Mouse (Mus musculus): ENCODE data around the gene Wdr54. TPM values are rescaled to one million over a fixed set of nuclear protein-coding genes. Genes with fewer than 3 reads are reported as not detected.
A peak's percentile ranks its signal among the peaks of the same experiment; 100 is the strongest.

Wdr54 gene
- polyA plus RNA-seq, 1 experiment = 7.3 TPM

DNA sequence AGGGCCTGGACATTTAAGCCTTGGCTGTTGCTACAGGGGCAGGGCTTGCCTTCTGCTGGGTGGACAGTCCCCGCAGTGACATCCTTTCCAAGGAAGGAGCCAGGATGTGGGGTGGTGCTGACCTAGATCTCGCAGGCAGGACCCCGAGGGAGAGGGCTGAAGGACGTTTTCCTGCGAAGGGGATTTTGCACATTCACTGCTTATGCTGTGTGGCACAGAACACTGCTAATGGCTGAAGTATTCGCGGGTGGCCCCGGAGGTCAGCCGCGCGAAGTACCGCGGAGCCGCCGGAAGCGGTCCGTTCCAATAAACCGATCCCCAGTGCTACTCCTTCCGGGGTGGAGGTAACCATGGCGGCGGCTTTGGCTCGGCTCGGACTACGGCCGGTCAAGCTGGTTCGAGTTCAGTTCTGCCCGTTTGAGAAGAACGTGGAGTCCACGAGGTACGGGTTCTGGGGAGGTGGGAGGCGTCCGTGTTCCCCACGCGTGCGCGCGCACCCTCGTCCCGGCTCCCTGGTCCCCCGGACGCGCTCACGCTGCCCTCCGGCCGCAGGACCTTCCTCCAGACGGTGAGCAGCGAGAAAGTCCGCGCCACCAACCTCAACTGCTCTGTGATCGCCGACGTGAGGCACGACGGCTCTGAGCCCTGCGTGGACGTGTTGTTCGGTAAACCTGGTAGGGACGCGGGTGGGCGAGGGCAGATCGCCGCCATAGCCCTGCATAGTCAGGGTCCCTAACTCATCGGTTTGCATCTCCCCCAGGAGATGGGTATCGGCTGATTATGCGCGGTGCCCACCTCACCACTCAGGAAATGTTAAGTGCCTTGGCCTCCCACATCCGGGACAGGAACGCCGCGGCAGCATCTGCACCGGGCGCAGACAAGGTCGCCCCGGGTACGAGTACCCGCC is 47.2 kb downstream of the Wdr54 start, which contains the start of gene Mrpl53:
Mrpl53 (plus strand) TSS at position 279 of the 907 bp plus-strand sequence.
- no peak within 1 kb of the TSS for H3K27ac ChIP-seq (ENCODE audit: insufficient read depth, low read length)
- no peaks in the 10 kb centered on the region for H3K36me3 ChIP-seq (ENCODE audit: control insufficient read depth, insufficient read depth, low read length, poor library complexity, severe bottlenecking)
- no peaks in the 10 kb centered on the region for H3K4me1 ChIP-seq (ENCODE audit: control insufficient read depth, insufficient read depth, low read length)
- peak within 1 kb of the TSS; percentile 68 for H3K9ac ChIP-seq (ENCODE audit: low read depth, poor library complexity, severe bottlenecking)
- H3K4me3 ChIP-seq (ENCODE audit: low read depth, low read length) = peak within 1 kb of the TSS; percentile 81
- H3K9me3 ChIP-seq (replicated peaks; ENCODE audit: control insufficient read depth, insufficient read depth, low read length, poor library complexity, severe bottlenecking) = no peaks in the 10 kb centered on the region
- TF ChIP-seq CTCF (IDR thresholded peaks at IDR 0.05; ENCODE audit: low read depth, low read length) (no peak), POLR2A (IDR thresholded peaks at IDR 0.05; ENCODE audit: insufficient read depth, low read length) (peak; percentile 47)
- no peaks in the 10 kb centered on the region for H3K27me3 ChIP-seq (ENCODE audit: control insufficient read depth, insufficient read depth, low read length, poor library complexity, severe bottlenecking)

DNA sequence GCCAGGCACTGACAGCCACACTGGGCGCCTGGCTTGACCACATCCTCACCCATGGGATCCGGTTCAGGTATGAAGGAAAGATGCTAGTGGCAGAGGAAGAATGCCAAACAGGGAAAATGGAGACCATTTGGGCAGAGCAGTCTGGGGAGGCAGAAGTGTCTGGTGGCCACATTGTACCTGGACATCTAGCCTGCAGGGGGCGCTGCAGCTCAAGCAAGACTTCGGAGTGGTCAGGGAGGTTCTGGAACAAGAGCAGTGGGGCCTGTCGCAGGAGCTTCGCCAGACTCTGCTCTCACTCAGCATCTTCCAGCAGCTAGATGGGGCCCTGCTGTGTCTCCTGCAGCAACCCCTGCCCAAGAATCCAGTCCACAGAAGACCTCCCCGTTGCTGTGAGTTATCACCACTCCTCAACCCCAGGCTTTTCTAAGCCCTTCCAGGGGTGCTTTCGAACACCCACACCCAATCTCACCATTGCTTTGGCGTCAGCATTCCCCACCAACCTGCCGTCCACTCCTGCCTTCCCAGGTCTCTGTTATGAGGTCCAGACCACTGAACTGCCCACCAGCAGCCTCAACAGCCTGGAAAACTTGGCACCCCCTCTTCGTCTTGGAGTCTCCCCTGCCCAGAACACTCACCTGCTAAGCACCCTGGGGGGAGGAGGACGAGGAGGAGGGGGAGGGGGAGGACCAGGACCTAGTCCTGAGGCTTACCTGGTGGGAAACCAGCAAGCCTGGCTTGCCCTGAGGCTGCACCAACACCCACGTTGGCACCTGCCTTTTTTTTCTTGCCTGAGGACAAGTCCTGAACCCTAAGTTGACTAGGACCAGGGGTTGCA is 48.4 kb downstream of the Wdr54 start:
- no peaks in the 10 kb centered on the region for H3K27me3 ChIP-seq (ENCODE audit: control insufficient read depth, insufficient read depth, low read length, poor library complexity, severe bottlenecking)
- H3K4me3 ChIP-seq (ENCODE audit: low read depth, low read length) = 0 out of 2 replicates have a peak overlapping the region, but pooled peaks have one; percentile 11
- H3K27ac ChIP-seq (ENCODE audit: insufficient read depth, low read length) = no peak overlapping the region
- peak overlapping the region; percentile 68 for H3K9ac ChIP-seq (ENCODE audit: low read depth, poor library complexity, severe bottlenecking)
- H3K36me3 ChIP-seq (ENCODE audit: control insufficient read depth, insufficient read depth, low read length, poor library complexity, severe bottlenecking) = no peaks in the 10 kb centered on the region
- no peaks in the 10 kb centered on the region for H3K4me1 ChIP-seq (ENCODE audit: control insufficient read depth, insufficient read depth, low read length)
- no peak for TF ChIP-seq POLR2A (IDR thresholded peaks at IDR 0.05; ENCODE audit: insufficient read depth, low read length)
- peak; percentile 95 for TF ChIP-seq CTCF (IDR thresholded peaks at IDR 0.05; ENCODE audit: low read depth, low read length)
- H3K9me3 ChIP-seq (replicated peaks; ENCODE audit: control insufficient read depth, insufficient read depth, low read length, poor library complexity, severe bottlenecking) = no peaks in the 10 kb centered on the region

GRCm38 (mm10) chr6:83104158-83104557 is 52.0 kb downstream of the Wdr54 start:
- H3K27me3 ChIP-seq (ENCODE audit: control insufficient read depth, insufficient read depth, low read length, poor library complexity, severe bottlenecking) = no peaks in the 10 kb centered on the region
- no peaks in the 10 kb centered on the region for H3K36me3 ChIP-seq (ENCODE audit: control insufficient read depth, insufficient read depth, low read length, poor library complexity, severe bottlenecking)
- no peak overlapping the region for H3K9ac ChIP-seq (ENCODE audit: low read depth, poor library complexity, severe bottlenecking)
- H3K4me1 ChIP-seq (ENCODE audit: control insufficient read depth, insufficient read depth, low read length) = no peaks in the 10 kb centered on the region
- no peak overlapping the region for H3K27ac ChIP-seq (ENCODE audit: insufficient read depth, low read length)
- TF ChIP-seq CTCF (IDR thresholded peaks at IDR 0.05; ENCODE audit: low read depth, low read length) (no peak), POLR2A (IDR thresholded peaks at IDR 0.05; ENCODE audit: insufficient read depth, low read length) (no peak), EP300 (IDR thresholded peaks at IDR 0.05; ENCODE audit: insufficient read depth, low read depth, low read length) (no peak)
- no peaks in the 10 kb centered on the region for H3K9me3 ChIP-seq (replicated peaks; ENCODE audit: control insufficient read depth, insufficient read depth, low read length, poor library complexity, severe bottlenecking)
- no peak overlapping the region for H3K4me3 ChIP-seq (ENCODE audit: low read depth, low read length)

DNA sequence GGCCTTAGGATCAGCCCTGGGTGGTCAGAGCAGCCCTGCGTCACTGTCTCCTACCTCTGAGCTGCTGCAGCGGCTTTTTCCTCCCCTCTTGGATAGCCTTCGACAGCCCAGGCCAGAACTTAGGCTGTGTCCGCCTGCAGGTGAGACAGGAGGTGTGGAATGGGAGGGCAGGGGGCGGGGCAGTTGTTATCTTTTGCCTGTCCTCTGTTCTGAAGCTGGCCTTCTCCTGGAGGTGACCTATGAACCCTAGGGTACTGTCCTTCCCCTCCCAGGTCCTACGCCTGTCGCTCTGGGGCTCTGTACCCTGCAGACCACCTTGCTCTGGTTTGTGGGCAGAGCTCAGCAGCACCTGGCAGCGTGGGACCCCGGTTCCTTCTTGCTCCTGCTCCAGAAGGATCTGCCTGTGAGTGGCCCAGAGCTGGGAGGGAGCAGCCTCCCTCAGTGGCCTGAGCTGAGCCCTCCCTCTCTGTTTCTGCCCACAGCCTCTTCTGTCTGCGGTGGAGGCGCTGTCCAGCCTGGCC is 53.0 kb downstream of the Wdr54 start:
- Histone ChIP-seq H3K9ac (ENCODE audit: low read depth, poor library complexity, severe bottlenecking) (no peak overlapping the region), H3K27me3 (ENCODE audit: control insufficient read depth, insufficient read depth, low read length, poor library complexity, severe bottlenecking) (no peaks in the 10 kb centered on the region), H3K27ac (ENCODE audit: insufficient read depth, low read length) (no peak overlapping the region), H3K4me3 (ENCODE audit: low read depth, low read length) (no peak overlapping the region), H3K4me1 (ENCODE audit: control insufficient read depth, insufficient read depth, low read length) (no peaks in the 10 kb centered on the region), H3K9me3 (replicated peaks; ENCODE audit: control insufficient read depth, insufficient read depth, low read length, poor library complexity, severe bottlenecking) (no peaks in the 10 kb centered on the region), H3K36me3 (ENCODE audit: control insufficient read depth, insufficient read depth, low read length, poor library complexity, severe bottlenecking) (no peaks in the 10 kb centered on the region)
- TF ChIP-seq EP300 (IDR thresholded peaks at IDR 0.05; ENCODE audit: insufficient read depth, low read depth, low read length) = no peak
- TF ChIP-seq POLR2A (IDR thresholded peaks at IDR 0.05; ENCODE audit: insufficient read depth, low read length) = no peak
- TF ChIP-seq CTCF (IDR thresholded peaks at IDR 0.05; ENCODE audit: low read depth, low read length) = no peak

DNA sequence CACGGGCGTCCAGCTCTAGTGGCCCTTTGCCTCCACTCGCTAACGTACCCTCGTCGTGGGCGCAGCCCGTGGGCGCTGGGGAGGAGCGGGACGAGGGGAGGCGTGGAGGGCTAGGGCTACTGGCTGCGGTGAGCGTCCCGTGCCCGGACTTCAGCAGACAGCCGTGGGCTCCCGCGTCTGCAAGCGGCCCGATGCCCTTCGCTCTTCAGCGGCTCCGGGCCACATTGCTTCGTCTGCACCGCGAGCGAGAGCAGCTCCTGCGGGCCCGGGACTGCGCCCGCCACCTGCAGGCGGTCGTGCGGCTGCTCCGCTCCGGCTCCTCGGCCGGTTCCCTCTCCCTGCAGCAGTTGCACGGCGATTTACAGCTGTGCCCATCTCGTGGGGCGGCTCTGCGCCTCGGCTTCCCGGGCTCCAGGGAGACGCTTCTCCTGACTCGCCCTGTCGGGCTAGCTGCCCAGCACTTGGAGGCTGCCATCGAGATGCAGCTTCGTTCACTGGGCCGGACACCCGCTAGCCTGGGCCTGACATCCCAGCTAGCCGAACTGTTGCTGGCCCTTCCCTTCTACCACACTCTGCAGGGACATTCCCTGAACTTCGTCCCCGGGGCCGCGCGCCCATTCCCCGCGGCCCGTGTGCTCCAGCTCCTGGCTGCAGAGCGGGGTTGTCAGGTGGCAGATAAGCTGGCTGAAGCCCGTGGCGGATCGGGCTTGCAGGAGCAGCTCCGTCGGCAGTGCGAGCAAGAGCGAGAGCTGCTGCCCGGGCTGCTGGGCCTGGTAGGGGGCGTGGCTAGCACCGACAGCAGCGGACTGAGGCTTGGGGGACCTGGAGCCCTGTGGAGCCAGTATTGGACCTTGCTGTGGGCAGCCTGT is 54.3 kb downstream of the Wdr54 start:
- Histone ChIP-seq H3K36me3 (ENCODE audit: control insufficient read depth, insufficient read depth, low read length, poor library complexity, severe bottlenecking) (no peaks in the 10 kb centered on the region), H3K27ac (ENCODE audit: insufficient read depth, low read length) (no peak overlapping the region)

More for the DNA sequence above, 54.3 kb downstream of the Wdr54 start:
- H3K4me3 ChIP-seq (ENCODE audit: low read depth, low read length) = peak overlapping the region; percentile 87
- H3K27me3 ChIP-seq (ENCODE audit: control insufficient read depth, insufficient read depth, low read length, poor library complexity, severe bottlenecking) = no peaks in the 10 kb centered on the region
- no peaks in the 10 kb centered on the region for H3K4me1 ChIP-seq (ENCODE audit: control insufficient read depth, insufficient read depth, low read length)
- peak; percentile 9 for TF ChIP-seq CTCF (IDR thresholded peaks at IDR 0.05; ENCODE audit: low read depth, low read length)
- TF ChIP-seq EP300 (IDR thresholded peaks at IDR 0.05; ENCODE audit: insufficient read depth, low read depth, low read length) = no peak
- H3K9me3 ChIP-seq (replicated peaks; ENCODE audit: control insufficient read depth, insufficient read depth, low read length, poor library complexity, severe bottlenecking) = no peaks in the 10 kb centered on the region
- H3K9ac ChIP-seq (ENCODE audit: low read depth, poor library complexity, severe bottlenecking) = peak overlapping the region; percentile 42

All from ES-Bruce4 (cell line).